Mouse (Mus musculus): ENCODE measurements at regions not wholly inside any gene's neighbourhood (a gene's known extent, or its start where the extent isn't known, plus 50 kb on each side); places are given as distances from the start of the nearest gene placed in this dataset.

DNA sequence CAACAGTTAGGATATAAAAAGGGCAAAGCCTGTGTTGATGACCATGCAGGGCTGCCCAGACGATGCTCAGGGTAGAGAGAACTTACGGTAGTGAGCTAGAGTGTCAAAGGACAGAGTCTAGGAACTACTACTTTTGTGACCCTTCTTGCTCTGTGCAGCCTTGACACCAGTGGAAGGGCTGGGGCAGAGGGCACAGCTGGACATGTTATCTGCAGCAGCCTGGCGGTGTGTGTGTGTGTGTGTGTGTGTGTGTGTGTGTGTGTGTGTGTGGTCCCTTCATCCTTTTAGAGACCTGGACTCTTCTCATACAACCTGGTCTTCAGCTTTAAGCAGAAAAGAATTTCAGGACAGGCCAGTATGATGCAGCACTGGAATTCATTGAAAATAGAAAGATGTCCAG is 153.6 kb downstream of the Unc5cl start:
- TF ChIP-seq EP300 (IDR thresholded peaks at IDR 0.05; ENCODE audit: insufficient read depth, low read depth, low read length): no peak
- TF ChIP-seq CTCF (IDR thresholded peaks at IDR 0.05): no peak
- TF ChIP-seq POLR2A (IDR thresholded peaks at IDR 0.05; ENCODE audit: insufficient read depth, low read depth, low read length): no peak

All from heart, adult 2 months (tissue).